Mouse (Mus musculus): ENCODE measurements around the gene Rcan3. TPM values are rescaled to one million over a fixed set of nuclear protein-coding genes. Genes with fewer than 3 reads are reported as not detected.

Gene Rcan3
- polyA plus RNA-seq, 1 experiment = 6.3 TPM

GRCm38 (mm10) chr4:135451360-135452015 lies 17.8 kb upstream of the Rcan3 start:
- 80% methylated on average over 18 of the region's 18 CpGs for WGBS
- peaks cover 4% of the 10 kb centered on the region for H3K36me3 ChIP-seq (ENCODE audit: control insufficient read depth, insufficient read depth, low read length)
- no peaks in the 10 kb centered on the region for H3K27me3 ChIP-seq (ENCODE audit: control insufficient read depth, insufficient read depth, low read length)
- DNase-seq (ENCODE audit: low read depth in 1 of 2, low spot score in 2 of 2) = no peak
- no peak overlapping the region for H3K27ac ChIP-seq (ENCODE audit: insufficient read depth, low read length)
- no peak overlapping the region for H3K4me3 ChIP-seq (ENCODE audit: extremely low read depth, insufficient read depth, insufficient read length)
- TF ChIP-seq CTCF (IDR thresholded peaks at IDR 0.05; ENCODE audit: extremely low read depth, insufficient read depth, insufficient read length, insufficient replicate concordance) (no peak), POLR2A (IDR thresholded peaks at IDR 0.05; ENCODE audit: low read depth, low read length) (no peak)
- H3K4me1 ChIP-seq (ENCODE audit: control insufficient read depth, insufficient read depth, insufficient read length) = no peaks in the 10 kb centered on the region

DNA sequence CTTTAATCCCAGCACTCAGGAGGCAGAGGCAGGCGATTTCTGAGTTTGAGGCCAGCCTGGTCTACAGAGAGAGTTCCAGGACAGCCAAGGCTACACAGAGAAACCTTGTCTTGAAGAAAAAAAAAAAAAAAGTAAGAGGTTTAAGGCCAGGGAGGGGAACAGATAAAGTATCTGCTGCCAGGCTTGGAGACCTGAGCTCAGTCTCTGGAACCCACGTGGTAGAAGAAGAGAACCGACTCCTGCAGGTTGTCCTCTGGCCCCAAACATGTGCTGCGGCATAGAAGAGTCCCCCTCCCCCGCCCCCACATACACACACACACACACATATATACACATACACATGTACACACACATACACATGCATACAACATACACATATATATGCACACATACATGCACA lies 8.8 kb upstream of the Rcan3 start:
- H3K27me3 ChIP-seq (ENCODE audit: control insufficient read depth, insufficient read depth, low read length) = no peaks in the 10 kb centered on the region
- H3K27ac ChIP-seq (ENCODE audit: insufficient read depth, low read length) = no peak overlapping the region
- peaks cover 5% of the 10 kb centered on the region; the same call in 1 of the 2 replicates for H3K4me1 ChIP-seq (ENCODE audit: control insufficient read depth, insufficient read depth, insufficient read length)
- TF ChIP-seq CTCF (IDR thresholded peaks at IDR 0.05; ENCODE audit: extremely low read depth, insufficient read depth, insufficient read length, insufficient replicate concordance) = no peak
- TF ChIP-seq POLR2A (IDR thresholded peaks at IDR 0.05; ENCODE audit: low read depth, low read length) = no peak
- H3K36me3 ChIP-seq (ENCODE audit: control insufficient read depth, insufficient read depth, low read length) = no peaks in the 10 kb centered on the region
- WGBS = 76% methylated on average over 5 of the region's 5 CpGs
- no peak overlapping the region for H3K4me3 ChIP-seq (ENCODE audit: extremely low read depth, insufficient read depth, insufficient read length)
- no peak for DNase-seq (ENCODE audit: low read depth in 1 of 2, low spot score in 2 of 2)

DNA sequence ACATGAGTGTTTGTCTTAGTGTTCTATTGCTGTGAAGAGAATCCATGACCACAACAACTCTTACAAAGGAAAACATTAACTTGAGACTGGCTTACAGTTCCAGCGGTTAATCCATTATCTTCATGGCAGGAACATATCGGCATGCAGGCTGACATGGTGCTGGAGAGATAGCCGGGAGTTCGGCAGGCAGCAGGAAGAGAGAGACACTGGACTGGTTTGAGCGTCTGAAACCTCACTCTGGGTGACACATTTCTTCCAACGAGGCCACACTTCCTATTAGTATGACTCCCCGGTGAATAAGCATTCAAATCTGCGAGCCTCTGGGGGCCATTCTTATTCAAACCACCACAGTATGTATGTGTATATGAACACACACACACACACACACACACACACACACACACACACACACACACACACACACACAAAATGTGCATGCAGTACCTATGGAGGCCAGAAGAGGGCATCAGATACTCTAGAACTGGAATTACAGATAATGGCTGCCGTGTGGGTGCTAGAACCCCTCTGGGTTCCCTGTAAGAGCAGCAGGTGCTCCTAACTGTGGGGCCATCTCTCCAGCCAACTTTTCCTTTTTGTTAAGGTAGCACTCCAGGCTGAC lies 6.4 kb upstream of the Rcan3 start:
- Histone ChIP-seq H3K27ac (ENCODE audit: insufficient read depth, low read length) (peak overlapping the region; percentile 72; the same call in 1 of the 2 replicates), H3K4me3 (ENCODE audit: extremely low read depth, insufficient read depth, insufficient read length) (no peak overlapping the region), H3K4me1 (ENCODE audit: control insufficient read depth, insufficient read depth, insufficient read length) (peaks cover 8% of the 10 kb centered on the region; the same call in 1 of the 2 replicates)

DNA sequence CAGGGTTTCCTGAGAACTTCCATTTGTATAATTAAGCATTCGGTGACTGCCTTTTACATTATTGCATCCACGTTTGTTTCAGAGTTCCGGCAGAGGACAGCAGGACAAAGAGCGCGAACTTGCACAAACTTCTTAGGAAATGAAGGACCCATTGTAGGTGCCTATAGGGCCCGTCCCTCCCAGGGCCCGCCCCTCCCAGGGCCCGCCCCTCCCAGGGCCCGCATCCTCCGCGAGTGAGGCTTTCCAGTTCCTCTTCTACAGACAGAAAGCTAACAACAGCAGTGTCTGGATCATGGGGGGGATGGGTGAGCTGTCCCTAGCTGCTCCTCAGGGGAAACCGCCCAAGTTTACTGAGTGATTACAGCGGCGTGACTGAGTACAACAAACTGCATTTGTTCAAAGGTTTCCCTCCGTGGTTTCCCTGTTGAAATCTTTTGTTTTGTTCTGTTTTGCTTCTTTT lies 5.6 kb upstream of the Rcan3 start:
- DNase-seq (ENCODE audit: low read depth in 1 of 2, low spot score in 2 of 2) = peak; percentile 71 to 72
- under 1% methylated on average over 15 of the region's 15 CpGs for WGBS
- no peak for TF ChIP-seq POLR2A (IDR thresholded peaks at IDR 0.05; ENCODE audit: low read depth, low read length)
- TF ChIP-seq CTCF (IDR thresholded peaks at IDR 0.05; ENCODE audit: extremely low read depth, insufficient read depth, insufficient read length, insufficient replicate concordance) = no peak
- H3K4me1 ChIP-seq (ENCODE audit: control insufficient read depth, insufficient read depth, insufficient read length) = peaks cover 8% of the 10 kb centered on the region; the same call in 1 of the 2 replicates
- peak overlapping the region; percentile 31; the same call in 1 of the 2 replicates for H3K4me3 ChIP-seq (ENCODE audit: extremely low read depth, insufficient read depth, insufficient read length)
- H3K27ac ChIP-seq (ENCODE audit: insufficient read depth, low read length) = peak overlapping the region; percentile 80
- H3K36me3 ChIP-seq (ENCODE audit: control insufficient read depth, insufficient read depth, low read length) = no peaks in the 10 kb centered on the region
- no peaks in the 10 kb centered on the region for H3K27me3 ChIP-seq (ENCODE audit: control insufficient read depth, insufficient read depth, low read length)

More for the DNA sequence above, 6.4 kb upstream of the Rcan3 start:
- Histone ChIP-seq H3K36me3 (ENCODE audit: control insufficient read depth, insufficient read depth, low read length) (no peaks in the 10 kb centered on the region), H3K27me3 (ENCODE audit: control insufficient read depth, insufficient read depth, low read length) (no peaks in the 10 kb centered on the region)
- 17% methylated on average over 9 of the region's 9 CpGs for WGBS
- TF ChIP-seq CTCF (IDR thresholded peaks at IDR 0.05; ENCODE audit: extremely low read depth, insufficient read depth, insufficient read length, insufficient replicate concordance) = peak; percentile 10; the same call in 1 of the 2 replicates
- TF ChIP-seq POLR2A (IDR thresholded peaks at IDR 0.05; ENCODE audit: low read depth, low read length) = no peak
- peak; percentile 23 to 68 for DNase-seq (ENCODE audit: low read depth in 1 of 2, low spot score in 2 of 2)

GRCm38 (mm10) chr4:135437924-135438323 lies 4.3 kb upstream of the Rcan3 start:
- H3K27ac ChIP-seq (ENCODE audit: insufficient read depth, low read length) = no peak overlapping the region
- no peak overlapping the region for H3K4me3 ChIP-seq (ENCODE audit: extremely low read depth, insufficient read depth, insufficient read length)
- DNase-seq (ENCODE audit: low read depth in 1 of 2, low spot score in 2 of 2) = no peak
- H3K4me1 ChIP-seq (ENCODE audit: control insufficient read depth, insufficient read depth, insufficient read length) = peaks cover 8% of the 10 kb centered on the region; the same call in 1 of the 2 replicates
- TF ChIP-seq POLR2A (IDR thresholded peaks at IDR 0.05; ENCODE audit: low read depth, low read length) (no peak), CTCF (IDR thresholded peaks at IDR 0.05; ENCODE audit: extremely low read depth, insufficient read depth, insufficient read length, insufficient replicate concordance) (no peak)
- H3K36me3 ChIP-seq (ENCODE audit: control insufficient read depth, insufficient read depth, low read length) = no peaks in the 10 kb centered on the region
- H3K27me3 ChIP-seq (ENCODE audit: control insufficient read depth, insufficient read depth, low read length) = no peaks in the 10 kb centered on the region

GRCm38 (mm10) chr4:135436291-135436690 lies 2.6 kb upstream of the Rcan3 start:
- WGBS = 43% methylated on average over 13 of the region's 13 CpGs
- TF ChIP-seq CTCF (IDR thresholded peaks at IDR 0.05; ENCODE audit: extremely low read depth, insufficient read depth, insufficient read length, insufficient replicate concordance) = no peak
- no peak for TF ChIP-seq POLR2A (IDR thresholded peaks at IDR 0.05; ENCODE audit: low read depth, low read length)
- no peak overlapping the region for H3K27ac ChIP-seq (ENCODE audit: insufficient read depth, low read length)

More at GRCm38 (mm10) chr4:135436291-135436690, 2.6 kb upstream of the Rcan3 start:
- DNase-seq (ENCODE audit: low read depth in 1 of 2, low spot score in 2 of 2) = no peak
- Histone ChIP-seq H3K36me3 (ENCODE audit: control insufficient read depth, insufficient read depth, low read length) (no peaks in the 10 kb centered on the region), H3K4me3 (ENCODE audit: extremely low read depth, insufficient read depth, insufficient read length) (no peak overlapping the region), H3K4me1 (ENCODE audit: control insufficient read depth, insufficient read depth, insufficient read length) (peaks cover 8% of the 10 kb centered on the region; the same call in 1 of the 2 replicates), H3K27me3 (ENCODE audit: control insufficient read depth, insufficient read depth, low read length) (no peaks in the 10 kb centered on the region)

All from spleen, adult 2 months (tissue).